Mouse (Mus musculus): ENCODE results near the gene Rfx4. TPM values are rescaled to one million over a fixed set of nuclear protein-coding genes. Genes with fewer than 3 reads are reported as not detected.

The Rfx4 gene
- polyA plus RNA-seq, 1 experiment, result 27.9 TPM

GRCm38 (mm10) chr10:84851981-84852979, 96.4 kb downstream of the Rfx4 start:
- DNase-seq (ENCODE audit: low read depth), result peak; percentile 94
- no peak for TF ChIP-seq POLR2A (IDR thresholded peaks at IDR 0.05; ENCODE audit: borderline replicate concordance, extremely low read depth, insufficient read depth, insufficient read length, poor library complexity, severe bottlenecking)
- TF ChIP-seq CTCF (IDR thresholded peaks at IDR 0.05; ENCODE audit: borderline replicate concordance, extremely low read depth, insufficient read depth, insufficient read length), result no peak

DNA sequence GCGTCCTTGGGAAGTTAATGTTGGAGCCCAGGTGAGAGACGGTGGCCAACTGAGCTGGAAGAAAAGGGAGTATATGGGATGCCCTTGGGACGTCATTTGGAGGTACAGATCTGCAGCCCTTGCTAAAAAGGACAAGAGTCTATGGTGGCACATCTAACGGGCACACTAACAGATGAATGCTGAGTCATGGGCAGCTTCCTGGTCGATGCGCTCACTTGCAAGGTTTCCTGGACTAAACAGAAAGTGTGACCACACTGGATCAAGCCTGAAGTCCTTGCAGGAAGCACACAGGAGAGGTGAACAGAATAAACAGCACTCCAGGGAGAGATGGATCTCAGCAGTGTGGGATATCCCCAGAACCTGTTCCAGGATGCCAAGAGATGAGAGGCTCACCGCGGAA, 98.2 kb downstream of the Rfx4 start:
- DNase-seq (ENCODE audit: low read depth), result no peak
- TF ChIP-seq POLR2A (IDR thresholded peaks at IDR 0.05; ENCODE audit: borderline replicate concordance, extremely low read depth, insufficient read depth, insufficient read length, poor library complexity, severe bottlenecking) (no peak), CTCF (IDR thresholded peaks at IDR 0.05; ENCODE audit: borderline replicate concordance, extremely low read depth, insufficient read depth, insufficient read length) (no peak)

- DNase-seq (ENCODE audit: low read depth), result no peak
- no peak for TF ChIP-seq POLR2A (IDR thresholded peaks at IDR 0.05; ENCODE audit: borderline replicate concordance, extremely low read depth, insufficient read depth, insufficient read length, poor library complexity, severe bottlenecking)
- no peak for TF ChIP-seq CTCF (IDR thresholded peaks at IDR 0.05; ENCODE audit: borderline replicate concordance, extremely low read depth, insufficient read depth, insufficient read length)
These were observed 99.6 kb downstream of the Rfx4 start for GRCm38 (mm10) chr10:84855466-84855865.

- DNase-seq (ENCODE audit: low read depth), result no peak
These were observed 102.5 kb downstream of the Rfx4 start for GRCm38 (mm10) chr10:84858371-84858770.

GRCm38 (mm10) chr10:84858806-84859496, 103.1 kb downstream of the Rfx4 start:
- DNase-seq (ENCODE audit: low read depth), result peak; percentile 85
- no peak for TF ChIP-seq POLR2A (IDR thresholded peaks at IDR 0.05; ENCODE audit: borderline replicate concordance, extremely low read depth, insufficient read depth, insufficient read length, poor library complexity, severe bottlenecking)
- no peak for TF ChIP-seq CTCF (IDR thresholded peaks at IDR 0.05; ENCODE audit: borderline replicate concordance, extremely low read depth, insufficient read depth, insufficient read length)

More at GRCm38 (mm10) chr10:84858371-84858770, 102.5 kb downstream of the Rfx4 start:
- no peak for TF ChIP-seq CTCF (IDR thresholded peaks at IDR 0.05; ENCODE audit: borderline replicate concordance, extremely low read depth, insufficient read depth, insufficient read length)
- TF ChIP-seq POLR2A (IDR thresholded peaks at IDR 0.05; ENCODE audit: borderline replicate concordance, extremely low read depth, insufficient read depth, insufficient read length, poor library complexity, severe bottlenecking), result no peak

- no peak for TF ChIP-seq CTCF (IDR thresholded peaks at IDR 0.05; ENCODE audit: borderline replicate concordance, extremely low read depth, insufficient read depth, insufficient read length)
- no peak for TF ChIP-seq POLR2A (IDR thresholded peaks at IDR 0.05; ENCODE audit: borderline replicate concordance, extremely low read depth, insufficient read depth, insufficient read length, poor library complexity, severe bottlenecking)
- peak; percentile 64 for DNase-seq (ENCODE audit: low read depth)
These were observed 103.9 kb downstream of the Rfx4 start for GRCm38 (mm10) chr10:84859556-84860380.

DNA sequence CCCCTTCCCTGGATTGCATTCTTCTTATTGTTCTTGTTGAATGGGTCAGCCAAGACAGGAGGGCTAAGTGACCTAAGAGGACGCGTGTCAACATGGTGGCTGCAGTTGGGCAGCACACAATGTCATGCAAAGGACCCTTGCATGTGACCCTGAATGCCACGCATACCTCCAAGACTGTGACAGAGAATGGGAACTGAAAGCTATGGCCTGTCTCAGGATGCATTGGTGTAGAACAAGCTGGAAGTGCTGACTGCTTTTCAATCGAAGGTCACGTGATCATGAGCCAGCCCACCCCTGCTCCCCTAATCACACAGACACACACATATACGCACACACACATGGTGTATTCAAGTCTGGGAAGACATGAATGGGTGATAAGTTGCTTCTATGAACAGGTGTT, 107.6 kb downstream of the Rfx4 start:
- TF ChIP-seq CTCF (IDR thresholded peaks at IDR 0.05; ENCODE audit: borderline replicate concordance, extremely low read depth, insufficient read depth, insufficient read length), result no peak
- TF ChIP-seq POLR2A (IDR thresholded peaks at IDR 0.05; ENCODE audit: borderline replicate concordance, extremely low read depth, insufficient read depth, insufficient read length, poor library complexity, severe bottlenecking), result no peak
- no peak for DNase-seq (ENCODE audit: low read depth)

DNA sequence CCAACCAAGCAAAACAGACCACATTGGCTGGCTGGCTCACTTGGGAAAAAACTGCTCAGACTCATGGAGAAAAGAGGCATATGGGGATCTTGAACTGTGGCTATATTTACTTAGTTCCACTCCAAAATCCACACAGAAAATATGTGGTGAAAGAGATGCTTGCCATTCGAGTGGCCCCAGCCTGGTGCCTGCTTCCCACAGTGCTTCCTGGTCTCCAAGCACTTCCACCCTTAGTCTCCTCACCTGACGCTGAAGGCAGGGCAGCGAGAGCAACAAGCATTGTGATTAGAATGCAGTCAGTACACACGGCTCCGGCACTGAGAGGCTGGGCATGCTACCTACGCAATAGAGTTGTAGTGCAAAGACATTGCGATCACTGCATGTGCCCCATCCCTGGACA, 111.7 kb downstream of the Rfx4 start:
- no peak for DNase-seq (ENCODE audit: low read depth)
- TF ChIP-seq CTCF (IDR thresholded peaks at IDR 0.05; ENCODE audit: borderline replicate concordance, extremely low read depth, insufficient read depth, insufficient read length), result no peak
- TF ChIP-seq POLR2A (IDR thresholded peaks at IDR 0.05; ENCODE audit: borderline replicate concordance, extremely low read depth, insufficient read depth, insufficient read length, poor library complexity, severe bottlenecking), result no peak

- TF ChIP-seq POLR2A (IDR thresholded peaks at IDR 0.05; ENCODE audit: borderline replicate concordance, extremely low read depth, insufficient read depth, insufficient read length, poor library complexity, severe bottlenecking) (no peak), CTCF (IDR thresholded peaks at IDR 0.05; ENCODE audit: borderline replicate concordance, extremely low read depth, insufficient read depth, insufficient read length) (no peak)
These were observed 115.4 kb downstream of the Rfx4 start for GRCm38 (mm10) chr10:84871285-84871684.

GRCm38 (mm10) chr10:84871921-84872320, 116.1 kb downstream of the Rfx4 start:
- DNase-seq (ENCODE audit: low read depth), result no peak
- TF ChIP-seq CTCF (IDR thresholded peaks at IDR 0.05; ENCODE audit: borderline replicate concordance, extremely low read depth, insufficient read depth, insufficient read length), result no peak
- TF ChIP-seq POLR2A (IDR thresholded peaks at IDR 0.05; ENCODE audit: borderline replicate concordance, extremely low read depth, insufficient read depth, insufficient read length, poor library complexity, severe bottlenecking), result no peak

More at GRCm38 (mm10) chr10:84871285-84871684, 115.4 kb downstream of the Rfx4 start:
- DNase-seq (ENCODE audit: low read depth), result peak; percentile 90
